Mouse (Mus musculus) embryo, embryonic 10 days (tissue): ENCODE data around the gene Stard10.

ENCODE experiments used
- DNase-seq: peaks from one replicate; pipeline ENCODE4 v3.0.0-alpha.2; 2015; ENCODE audit warnings: low spot score

The Stard10 gene

GRCm38 (mm10) chr7:101373082-101373481 is 56.2 kb downstream of the Stard10 start:
- no peak for DNase-seq

GRCm38 (mm10) chr7:101374155-101374554 is 57.3 kb downstream of the Stard10 start:
- peak; percentile 78 for DNase-seq

DNA sequence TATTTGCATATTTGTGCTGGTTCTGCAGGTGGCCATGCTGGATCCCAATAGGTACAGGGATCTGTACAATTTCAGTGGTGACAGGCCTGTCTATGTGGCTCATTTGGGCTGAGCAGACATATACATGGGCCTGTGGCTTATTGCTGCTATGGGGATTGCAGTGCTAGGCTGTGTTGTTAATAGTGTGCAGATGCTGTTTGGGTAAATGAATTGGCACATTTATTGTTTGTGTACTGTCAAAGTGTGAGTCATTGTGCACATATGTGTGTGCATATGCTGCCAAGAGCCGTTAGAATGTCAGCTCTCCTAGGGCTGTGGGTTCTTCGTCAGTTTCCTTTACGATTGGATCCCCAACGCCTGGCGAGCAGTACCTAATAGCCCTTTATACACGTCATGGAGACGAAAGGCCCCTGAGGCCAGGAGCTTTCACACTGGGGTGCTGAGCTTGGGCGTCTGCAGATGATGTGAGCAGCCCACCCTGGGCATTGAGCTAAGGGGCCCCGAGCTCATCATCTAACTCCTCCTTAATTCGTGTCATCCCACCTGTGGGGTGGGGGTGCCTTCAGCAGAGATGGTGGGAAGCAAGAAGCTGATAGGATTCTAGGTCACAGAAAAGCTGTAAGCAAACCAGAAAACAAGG is 59.9 kb downstream of the Stard10 start:
- DNase-seq: no peak

GRCm38 (mm10) chr7:101377741-101378262 is 60.9 kb downstream of the Stard10 start:
- peak; percentile 35 for DNase-seq

DNA sequence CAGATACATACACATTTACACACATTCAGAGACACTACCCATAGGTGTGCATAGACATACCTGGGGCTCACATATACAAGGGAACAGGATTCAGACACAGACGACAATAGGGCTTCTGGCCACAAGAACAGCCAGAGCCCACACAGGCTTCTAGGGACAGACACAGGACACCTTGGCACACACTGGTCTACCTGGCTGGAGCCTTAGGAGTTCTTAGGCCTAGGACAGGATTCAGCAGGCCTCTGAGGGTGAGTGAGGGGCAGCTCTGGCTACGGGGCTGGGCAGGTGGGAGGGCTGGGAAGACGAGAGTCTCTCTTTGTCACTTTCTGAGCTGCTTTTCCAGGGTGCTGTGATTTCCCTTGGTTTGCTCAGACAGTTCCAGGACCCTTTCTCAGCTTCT is 61.4 kb downstream of the Stard10 start:
- no peak for DNase-seq

DNA sequence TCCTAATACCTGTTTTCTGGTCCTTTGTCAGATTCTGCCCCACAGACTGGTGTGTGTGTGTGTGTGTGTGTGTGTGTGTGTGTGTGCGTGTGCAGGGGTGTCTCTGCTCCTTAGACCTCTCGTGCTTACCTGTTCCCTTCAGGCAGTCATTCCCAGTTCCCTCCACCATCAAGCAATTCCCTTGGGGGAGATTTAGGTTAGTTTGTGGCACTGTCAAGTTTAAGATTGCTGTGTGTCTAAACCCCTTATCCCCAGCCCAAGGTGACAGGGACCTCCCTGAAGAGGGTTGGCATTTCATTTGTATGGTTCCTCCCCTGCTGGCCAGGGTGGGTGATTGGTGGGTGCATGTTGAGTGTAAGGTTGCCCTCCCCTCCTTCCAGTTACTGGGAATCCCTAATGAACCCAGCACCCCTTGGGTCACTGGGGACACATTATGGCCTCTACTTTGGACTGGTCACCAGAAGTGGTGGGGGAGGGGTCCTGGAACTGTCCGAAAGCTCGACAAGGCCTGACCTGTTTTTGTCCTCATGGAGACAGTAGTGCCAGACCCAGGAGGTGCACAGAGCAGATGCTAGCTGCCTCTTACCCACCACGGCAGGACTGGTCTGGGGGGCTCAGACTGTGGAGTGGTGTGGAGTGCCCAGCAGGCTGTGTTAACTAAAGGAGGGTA is 62.0 kb downstream of the Stard10 start:
- no peak for DNase-seq

- DNase-seq: no peak
These were observed 62.8 kb downstream of the Stard10 start for GRCm38 (mm10) chr7:101379732-101380131.

DNA sequence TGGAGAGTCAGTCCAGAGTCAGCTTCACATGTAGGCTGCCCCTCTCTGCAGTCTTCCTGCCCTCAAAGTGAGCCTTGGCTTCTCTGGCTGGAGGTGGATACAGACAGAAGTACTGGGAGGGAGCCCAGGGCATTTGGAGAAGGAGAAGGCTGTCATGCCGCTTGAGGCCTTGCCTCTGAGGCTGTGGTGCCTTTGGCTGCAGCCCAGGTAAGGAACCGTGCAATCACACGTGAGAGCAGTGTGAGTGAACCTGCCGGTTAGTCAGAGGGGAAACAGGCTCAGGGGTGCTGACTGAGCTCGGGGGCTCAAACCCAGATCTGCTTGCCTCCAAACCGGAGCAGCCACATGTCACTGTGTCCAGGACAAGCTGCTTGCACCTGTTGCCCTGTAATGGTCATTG is 64.6 kb downstream of the Stard10 start:
- no peak for DNase-seq

DNA sequence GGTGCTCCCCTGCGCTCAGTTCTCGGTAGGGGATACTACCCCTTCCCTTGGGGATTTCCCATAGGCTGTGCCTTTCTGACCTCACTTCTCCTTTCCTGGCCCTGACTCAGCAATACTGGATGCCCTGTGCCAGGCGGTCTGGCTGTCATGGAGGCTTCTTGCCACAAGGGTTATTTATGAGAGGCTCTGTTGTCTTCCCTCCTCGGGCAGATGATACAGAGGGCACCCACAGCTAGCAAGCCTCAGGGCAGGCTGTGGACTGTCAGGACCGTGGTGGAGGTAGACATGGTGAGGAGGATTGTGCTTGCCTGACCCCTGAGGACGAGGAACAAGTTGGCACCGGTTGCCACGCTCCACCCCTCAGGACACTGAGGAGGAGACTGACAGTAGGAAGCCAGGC is 65.5 kb downstream of the Stard10 start:
- no peak for DNase-seq

GRCm38 (mm10) chr7:101383756-101384155 is 66.9 kb downstream of the Stard10 start:
- DNase-seq: no peak

DNA sequence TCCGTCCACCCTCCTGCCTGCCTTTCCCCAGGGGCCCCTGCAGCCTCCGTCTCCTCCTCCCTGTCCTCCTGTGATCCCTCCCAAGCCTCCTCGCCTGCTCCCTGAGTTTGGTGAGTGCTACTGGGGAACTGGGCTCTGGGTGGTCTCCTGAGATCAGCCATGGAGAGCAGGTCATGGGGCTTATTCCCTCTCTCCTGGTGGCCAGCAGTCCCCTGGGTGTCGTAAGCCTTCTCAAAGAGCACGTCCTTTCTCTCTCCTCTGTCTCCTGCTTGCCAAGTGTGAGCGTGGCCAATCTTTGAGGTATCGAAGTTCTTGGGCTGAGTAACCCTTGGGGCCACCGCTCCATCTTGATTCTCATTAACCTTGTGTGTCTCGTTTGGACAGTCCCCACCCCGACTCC is 68.0 kb downstream of the Stard10 start:
- DNase-seq: no peak

DNA sequence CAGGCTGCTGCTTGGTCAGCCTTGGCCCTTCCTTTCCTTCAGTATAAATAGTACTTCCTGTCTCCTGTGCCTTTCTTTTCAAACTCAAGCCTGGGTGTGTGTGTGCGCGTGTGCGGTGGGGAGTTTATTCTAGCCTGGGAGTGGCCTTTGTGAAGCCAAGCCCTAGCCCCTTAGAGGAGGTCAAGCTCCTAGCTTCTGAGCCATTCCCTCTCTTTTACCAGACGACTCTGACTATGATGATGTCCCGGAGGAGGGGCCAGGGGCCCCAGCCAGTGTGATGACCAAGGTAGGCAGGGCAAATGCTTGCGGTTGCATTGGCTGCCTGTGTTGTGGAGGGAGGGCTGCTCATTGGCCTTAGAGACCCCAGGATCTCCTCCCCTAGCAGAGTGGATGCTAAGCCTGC is 68.4 kb downstream of the Stard10 start:
- DNase-seq: peak; percentile 49

DNA sequence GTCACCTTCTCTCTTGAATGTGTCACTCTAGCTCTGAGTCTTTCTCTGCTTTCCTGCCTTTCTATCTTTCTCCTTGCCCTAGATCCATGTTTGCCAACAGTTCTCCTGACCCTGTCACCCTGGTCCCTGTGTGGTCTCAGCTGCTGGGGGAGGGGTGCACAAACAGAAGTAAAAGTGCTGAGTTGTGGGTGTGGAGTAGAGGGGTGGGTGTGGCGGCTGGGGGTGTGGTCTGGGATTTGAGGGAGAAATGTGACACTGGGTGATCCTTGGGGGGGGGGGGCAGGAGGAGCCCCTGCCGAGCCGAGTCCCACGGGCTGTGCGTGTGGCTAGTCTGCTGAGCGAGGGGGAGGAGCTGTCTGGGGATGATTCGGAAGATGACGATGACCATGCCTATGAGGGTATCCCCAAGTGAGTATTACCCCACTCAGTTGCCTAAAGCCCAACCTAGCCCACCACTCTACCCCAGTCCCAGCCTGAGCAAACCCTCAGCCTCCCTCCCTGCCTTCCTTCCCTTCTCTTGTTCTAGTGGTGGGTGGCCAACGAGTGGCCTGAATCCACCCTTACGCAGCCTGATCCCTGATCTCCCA is 69.1 kb downstream of the Stard10 start:
- DNase-seq: no peak

GRCm38 (mm10) chr7:101389256-101389655 is 72.4 kb downstream of the Stard10 start:
- no peak for DNase-seq

- no peak for DNase-seq
These were observed 75.1 kb downstream of the Stard10 start for GRCm38 (mm10) chr7:101391909-101392479.

GRCm38 (mm10) chr7:101393015-101393414 is 76.1 kb downstream of the Stard10 start:
- no peak for DNase-seq

- peak; percentile 67 for DNase-seq
These were observed 77.0 kb downstream of the Stard10 start for GRCm38 (mm10) chr7:101393694-101394504.

GRCm38 (mm10) chr7:101394569-101394968 is 77.7 kb downstream of the Stard10 start:
- DNase-seq: no peak

DNA sequence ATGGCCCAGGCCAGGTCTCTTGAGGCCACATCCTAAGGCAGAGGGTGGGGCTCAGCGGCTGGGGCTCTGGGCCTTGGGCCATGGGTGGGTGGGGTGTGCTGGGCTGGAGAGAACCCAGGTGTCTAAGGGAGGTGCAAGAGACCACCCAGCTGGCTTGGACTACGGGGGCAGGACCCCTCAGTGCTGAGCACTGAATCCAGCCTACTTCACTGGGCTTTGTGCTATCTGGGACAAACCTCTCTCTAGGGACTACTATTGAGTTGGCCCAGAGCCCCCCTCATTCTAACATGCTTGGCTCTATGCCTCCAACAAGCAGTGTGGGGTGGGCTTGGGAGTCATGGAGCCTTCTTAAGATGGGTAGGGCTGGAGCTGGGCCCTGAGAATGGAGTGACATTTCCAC is 78.6 kb downstream of the Stard10 start:
- DNase-seq: no peak
